Mouse (Mus musculus) CH12.LX (cell line): ENCODE data around the gene Ryk. TPM values are rescaled to one million over a fixed set of nuclear protein-coding genes. Genes with fewer than 3 reads are reported as not detected.

Experiments
- DNase-seq: peaks from one replicate; pipeline ENCODE4 v3.0.0-alpha.2; 2013; ENCODE audit errors: extremely low read depth
- H3K27ac ChIP-seq: 2 replicates; pipeline ENCODE4 v1.5.1; 2012; ENCODE audit warnings: low read depth, mild to moderate bottlenecking, control low read depth, moderate library complexity; ENCODE audit not compliant: insufficient read depth
- H3K27me3 ChIP-seq: replicated peaks from 2 replicates; pipeline ENCODE3; 2012; ENCODE audit warnings: inconsistent platforms
- H3K36me3 ChIP-seq, 2 experiments: replicated peaks in 1 of 2; 2 replicates each; pipeline versions ENCODE3 to v1.6.1; 2012; ENCODE audit warnings: inconsistent platforms in 1 of 2, low read length in 1 of 2, mild to moderate bottlenecking in 1 of 2, mixed read lengths in 1 of 2, moderate library complexity in 1 of 2; ENCODE audit not compliant: control insufficient read depth in 1 of 2, insufficient read depth in 1 of 2
- H3K4me1 ChIP-seq, 2 experiments: 2 replicates each; pipeline ENCODE4 v1.6.1; 2012; ENCODE audit warnings: inconsistent platforms in 1 of 2, moderate library complexity in 1 of 2; ENCODE audit not compliant: insufficient read depth in 2 of 2, control insufficient read depth in 1 of 2
- H3K4me2 ChIP-seq: 2 replicates; pipeline ENCODE4 v1.6.1; 2012; ENCODE audit warnings: low read depth, mild to moderate bottlenecking, control low read depth; ENCODE audit not compliant: poor library complexity, insufficient read depth, severe bottlenecking
- H3K4me3 ChIP-seq, 3 experiments: fragments of 150-350 bp in 1 of 3; sonication (generic) in 1 of 3; replicated peaks in 1 of 3; 2 replicates each; pipeline versions ENCODE3 to v1.5.1; 2011 to 2012; ENCODE audit warnings: low read depth in 2 of 3, low read length in 2 of 3, mild to moderate bottlenecking in 2 of 3, moderate library complexity in 2 of 3, control low read depth in 1 of 3, improper control_type of control experiment in 1 of 3, inconsistent platforms in 1 of 3, mixed read lengths in 1 of 3; ENCODE audit not compliant: poor library complexity in 1 of 3
- H3K79me2 ChIP-seq: replicated peaks from 2 replicates; pipeline ENCODE4 v1.6.1; 2012; ENCODE audit warnings: mild to moderate bottlenecking, moderate library complexity; ENCODE audit not compliant: control insufficient read depth, poor library complexity, insufficient read depth, severe bottlenecking; ENCODE audit errors: extremely low read depth
- H3K9ac ChIP-seq: 2 replicates; pipeline ENCODE4 v1.6.1; 2012; ENCODE audit warnings: low read depth, mild to moderate bottlenecking, control low read depth, moderate library complexity; ENCODE audit not compliant: insufficient read depth
- H3K9me3 ChIP-seq: replicated peaks from 2 replicates; pipeline ENCODE3; 2012; ENCODE audit warnings: low read length, inconsistent platforms, mixed read lengths
- CHD1 ChIP-seq: IDR thresholded peaks from 2 replicates; pipeline ENCODE4 v1.6.1; 2012; ENCODE audit warnings: low read depth, low read length, improper control_type of control experiment, inconsistent platforms
- CTCF ChIP-seq, 2 experiments: IDR thresholded peaks in 1 of 2; conservative IDR thresholded peaks in 1 of 2; 2 replicates each; pipeline ENCODE4 v1.5.1; 2011 to 2012; ENCODE audit warnings: low read depth in 2 of 2, low read length in 2 of 2, improper control_type of control experiment in 1 of 2, inconsistent platforms in 1 of 2, mild to moderate bottlenecking in 1 of 2, moderate library complexity in 1 of 2
- ELF1 ChIP-seq: IDR thresholded peaks from 2 replicates; pipeline ENCODE4 v1.6.1; 2014; ENCODE audit warnings: low read depth, mild to moderate bottlenecking, inconsistent platforms, low read length, improper control_type of control experiment
- EP300 ChIP-seq: IDR thresholded peaks from 2 replicates; pipeline ENCODE4 v1.6.1; 2011; ENCODE audit warnings: low read length, improper control_type of control experiment
- ETS1 ChIP-seq: conservative IDR thresholded peaks from 2 replicates; pipeline ENCODE4 v1.6.1; 2012; ENCODE audit warnings: low read depth, mild to moderate bottlenecking, inconsistent platforms, low read length, improper control_type of control experiment, moderate library complexity
- HCFC1 ChIP-seq: IDR thresholded peaks from 2 replicates; pipeline ENCODE4 v1.6.1; 2012; ENCODE audit warnings: low read depth, mild to moderate bottlenecking, inconsistent platforms, low read length, improper control_type of control experiment
- JUN ChIP-seq: IDR thresholded peaks from 2 replicates; pipeline ENCODE4 v1.6.1; 2011; ENCODE audit warnings: low read depth, mild to moderate bottlenecking, low read length, improper control_type of control experiment, moderate library complexity; ENCODE audit not compliant: insufficient read depth
- JUND ChIP-seq: conservative IDR thresholded peaks from 2 replicates; pipeline ENCODE4 v1.6.1; 2011; ENCODE audit warnings: low read depth, low read length, improper control_type of control experiment
- MAX ChIP-seq: IDR thresholded peaks from 2 replicates; pipeline ENCODE4 v1.6.1; 2011; ENCODE audit warnings: low read length, improper control_type of control experiment
- MAZ ChIP-seq: IDR thresholded peaks from 2 replicates; pipeline ENCODE4 v1.6.1; 2012; ENCODE audit warnings: low read depth, mild to moderate bottlenecking, inconsistent platforms, low read length, improper control_type of control experiment, moderate library complexity
- MXI1 ChIP-seq: IDR thresholded peaks from 2 replicates; pipeline ENCODE4 v1.6.1; 2011; ENCODE audit warnings: mild to moderate bottlenecking, low read depth, low read length, improper control_type of control experiment
- NELFE ChIP-seq: IDR thresholded peaks from 2 replicates; pipeline ENCODE4 v1.6.1; 2011; ENCODE audit warnings: low read depth, low read length, improper control_type of control experiment
- NRF1 ChIP-seq: IDR thresholded peaks from 2 replicates; pipeline ENCODE4 v1.6.1; 2014; ENCODE audit warnings: low read depth, mild to moderate bottlenecking, inconsistent platforms, low read length, improper control_type of control experiment, moderate library complexity
- POLR2A ChIP-seq: IDR thresholded peaks from 2 replicates; pipeline ENCODE4 v1.6.1; 2011; ENCODE audit warnings: low read depth, mild to moderate bottlenecking, improper control_type of control experiment, low read length
- RCOR1 ChIP-seq: conservative IDR thresholded peaks from 2 replicates; pipeline ENCODE4 v1.6.1; 2012; ENCODE audit warnings: low read depth, mild to moderate bottlenecking, inconsistent platforms, low read length, improper control_type of control experiment
- SIN3A ChIP-seq: IDR thresholded peaks from 2 replicates; pipeline ENCODE4 v1.6.1; 2012; ENCODE audit warnings: low read length, improper control_type of control experiment, inconsistent platforms
- SMC3 ChIP-seq: IDR thresholded peaks from 2 replicates; pipeline ENCODE4 v1.6.1; 2011; ENCODE audit warnings: low read depth, low read length, improper control_type of control experiment
- TBP ChIP-seq: conservative IDR thresholded peaks from 2 replicates; pipeline ENCODE4 v1.6.1; 2011; ENCODE audit warnings: low read depth, low read length, improper control_type of control experiment
- TCF12 ChIP-seq: IDR thresholded peaks from 2 replicates; pipeline ENCODE4 v1.6.1; 2014; ENCODE audit warnings: low read depth, mild to moderate bottlenecking, inconsistent platforms, low read length, improper control_type of control experiment
- USF1 ChIP-seq: IDR thresholded peaks from 2 replicates; pipeline ENCODE4 v1.6.1; 2014; ENCODE audit warnings: low read depth, mild to moderate bottlenecking, inconsistent platforms, low read length, improper control_type of control experiment
- ZKSCAN1 ChIP-seq: IDR thresholded peaks from 2 replicates; pipeline ENCODE4 v1.6.1; 2012; ENCODE audit warnings: low read depth, inconsistent platforms, low read length, improper control_type of control experiment, borderline replicate concordance
- ZMIZ1 ChIP-seq: IDR thresholded peaks from 2 replicates; pipeline ENCODE4 v1.6.1; 2012; ENCODE audit warnings: low read depth, mild to moderate bottlenecking, inconsistent platforms, low read length, improper control_type of control experiment
- ZNF384 ChIP-seq: IDR thresholded peaks from 2 replicates; pipeline ENCODE4 v1.6.1; 2012; ENCODE audit warnings: low read depth, low read length, improper control_type of control experiment, inconsistent platforms
- dilution Hi-C: fragments of 300-500 bp; cut with MboI; formaldehyde crosslinking; loops from 2 replicates; pipeline ENCODE4 v1.14.3; 2020; ENCODE audit warnings: low sequenced_read_pairs; ENCODE audit not compliant: extremely low pct_unique_long_range_greater_than_20kb, extremely low pct_ligation_motif_present
- in situ Hi-C: fragments of 300-500 bp; cut with MboI; formaldehyde crosslinking; loops from 3 replicates; pipeline ENCODE4 v1.14.3; 2019; ENCODE audit warnings: low sequenced_read_pairs, low pct_ligation_motif_present, low pct_unique_long_range_greater_than_20kb, mixed read lengths
- polyA plus RNA-seq: library from polyadenylated mRNA; unstranded; fragments of >175 nt; gene quantifications from 2 replicates; pipeline ENCODE4 v1.2.1, GENCODE M21; 2012; ENCODE audit warnings: low read depth; ENCODE audit not compliant: insufficient read length
- total RNA-seq, 2 experiments: library from RNA; depleted of rRNA; stranded (reverse); fragments of 300-350 nt in 1 of 2; fragments of >200 nt in 1 of 2; gene quantifications; 2 replicates each; pipeline ENCODE4 v1.2.3; 2012 to 2014

Ryk gene
- total and polyA plus RNA-seq, 3 experiments: 12.8 to 27.2 (median 21.4) TPM

DNA sequence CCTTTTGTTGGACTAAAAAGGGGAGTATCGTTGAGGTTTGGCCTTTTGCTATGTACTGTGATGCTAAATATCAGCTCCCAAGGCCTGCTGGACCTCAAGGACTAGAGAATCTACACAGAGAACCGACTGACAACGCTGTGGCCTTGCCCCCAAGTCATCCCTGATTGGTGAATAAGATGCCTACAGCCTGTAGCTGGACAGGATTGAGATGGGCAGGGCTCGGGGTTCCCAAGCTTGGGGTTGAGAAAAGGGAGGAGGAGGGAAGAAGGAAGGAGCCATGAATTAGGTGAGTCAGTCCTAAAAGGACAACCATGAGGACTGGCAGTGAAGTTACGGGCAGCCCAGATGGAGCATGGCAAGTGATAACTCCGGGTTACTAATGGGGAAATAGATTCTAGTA, 65.2 kb downstream of the Ryk start:
- Histone ChIP-seq H3K27me3 (no peaks in the 10 kb centered on the region), H3K27ac (no peak overlapping the region), H3K36me3 (peaks cover 2 to 40% of the 10 kb centered on the region in 2 experiments), H3K4me1 (peaks cover 0 to 15% of the 10 kb centered on the region in 2 experiments; a peak in 1 of 4 replicates), H3K4me3 (no peak overlapping the region), H3K9me3 (no peaks in the 10 kb centered on the region), H3K9ac (no peak overlapping the region), H3K4me2 (no peak overlapping the region), H3K79me2 (no peaks in the 10 kb centered on the region)
- TF ChIP-seq RCOR1 (no peak), ELF1 (no peak), CHD1 (no peak), NRF1 (no peak), ETS1 (no peak), EP300 (no peak), USF1 (no peak), HCFC1 (no peak), ZNF384 (no peak), SIN3A (no peak), TCF12 (no peak), POLR2A (no peak), MAX (no peak), ZMIZ1 (no peak), SMC3 (no peak), MAZ (no peak), MXI1 (no peak), CTCF (conservative IDR thresholded peaks at IDR 0.05 in 1 of 2, IDR thresholded peaks at IDR 0.05 in 1 of 2; ENCODE audit: low read depth in 2 of 2, low read length in 2 of 2) (no peak), NELFE (no peak), ZKSCAN1 (no peak)
- in situ Hi-C loops (no loop called here), dilution Hi-C loops (no loop called here)
- DNase-seq: no peak

DNA sequence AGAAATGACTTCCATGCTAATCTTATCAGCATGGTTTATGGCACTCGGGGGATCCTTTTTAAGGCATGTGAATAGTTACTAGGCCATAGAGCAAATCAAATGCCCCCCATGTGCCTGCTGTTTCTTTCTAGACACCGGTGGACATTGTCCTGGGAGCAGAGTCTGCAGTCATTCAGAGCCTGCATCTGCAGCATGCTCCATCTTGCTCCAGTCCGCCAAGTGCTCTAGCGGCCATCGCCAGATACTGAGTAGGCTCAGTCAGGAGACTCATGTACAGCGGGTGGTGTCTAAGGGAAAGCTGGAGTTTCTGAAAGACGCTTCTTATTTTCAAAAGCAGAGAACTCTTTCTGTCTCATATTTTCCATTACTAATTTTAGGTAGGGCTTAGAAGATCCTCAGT, 67.6 kb downstream of the Ryk start:
- dilution Hi-C loops: no loop called here

More for the DNA sequence above, 67.6 kb downstream of the Ryk start:
- no peak overlapping the region for H3K4me3 ChIP-seq
- H3K27me3 ChIP-seq: no peaks in the 10 kb centered on the region
- no peak overlapping the region for H3K27ac ChIP-seq
- in situ Hi-C loops: no loop called here
- no peaks in the 10 kb centered on the region for H3K79me2 ChIP-seq
- no peak overlapping the region for H3K4me2 ChIP-seq
- H3K9me3 ChIP-seq: no peaks in the 10 kb centered on the region
- TF ChIP-seq TBP (no peak), JUN (peak; percentile 45; the same call in 1 of the 2 replicates), JUND (peak; percentile 57; the same call in 1 of the 2 replicates)
- peaks cover 4 to 55% of the 10 kb centered on the region in 2 experiments for H3K36me3 ChIP-seq
- H3K4me1 ChIP-seq: peaks cover 0 to 12% of the 10 kb centered on the region in 2 experiments; a peak in 1 of 4 replicates
- no peak for DNase-seq
- no peak overlapping the region for H3K9ac ChIP-seq
